Mouse (Mus musculus): Measurements from ENCODE around the gene Eif3a.

DNA sequence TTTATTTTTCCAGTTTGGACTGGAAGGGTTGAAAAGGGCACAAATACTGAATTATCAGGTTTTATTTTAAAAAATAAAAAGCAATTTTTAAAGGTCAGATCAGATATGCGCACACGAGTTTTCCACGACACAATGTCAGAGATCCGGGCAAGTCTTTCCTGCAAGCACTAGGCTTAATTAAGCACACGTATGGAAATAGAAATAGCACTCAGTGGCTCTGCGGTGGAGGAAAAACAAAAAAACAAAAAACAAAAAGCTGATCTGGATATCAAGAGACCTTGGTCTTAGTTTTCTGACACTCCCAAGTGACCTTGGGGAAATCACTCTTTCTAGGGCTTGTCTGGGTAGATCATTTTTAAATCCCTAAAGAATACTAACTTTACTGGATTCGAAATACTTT, 1.0 kb downstream of the Eif3a start:
- no peak for TF ChIP-seq POLR2A (IDR thresholded peaks at IDR 0.05; ENCODE audit: borderline replicate concordance, low read depth, low read length)
- no peak for TF ChIP-seq CTCF (IDR thresholded peaks at IDR 0.05; ENCODE audit: low read depth, low read length)

All from bone marrow macrophage, adult 2 months (primary cell).